Mouse (Mus musculus): ENCODE data around the gene Atp1a4. TPM values are rescaled to one million over a fixed set of nuclear protein-coding genes. Genes with fewer than 3 reads are reported as not detected.
"Not testable (repeated sequence)": the region's sequence is repeated elsewhere in the genome, so short reads cannot be mapped to it uniquely, and the experiment has no call there.

Gene Atp1a4
- total and polyA plus RNA-seq, 2 experiments from 2014 or later = not detected

DNA sequence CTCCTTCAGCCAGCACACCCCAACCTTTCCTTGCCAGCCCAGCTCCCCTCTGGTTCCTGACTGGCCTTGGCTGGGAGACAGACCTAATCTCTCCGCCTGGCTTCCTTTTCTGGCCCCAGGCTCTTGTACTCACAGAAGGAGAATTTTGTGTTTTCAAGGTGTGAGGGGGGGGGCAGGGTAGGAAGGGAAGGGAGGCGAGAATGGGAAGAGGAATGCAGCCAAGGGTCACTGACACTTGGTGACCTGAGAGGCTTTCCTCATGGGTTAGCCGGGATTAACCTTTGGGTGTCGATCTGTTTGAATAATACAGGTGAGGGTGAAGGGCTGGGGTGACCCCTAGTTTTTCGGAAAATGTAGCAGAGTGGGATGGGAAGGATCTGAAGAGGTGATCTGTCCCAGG lies 15.9 kb upstream of the Atp1a4 start:
- 75% methylated on average over 5 of the region's 5 CpGs for WGBS
- Histone ChIP-seq H3K27ac (ENCODE audit: low read depth, low read length) (no peak overlapping the region), H3K36me3 (ENCODE audit: insufficient read depth) (no peaks in the 10 kb centered on the region), H3K4me3 (ENCODE audit: low read depth, low read length) (no peak overlapping the region), H3K4me1 (ENCODE audit: insufficient read depth) (peaks cover 5% of the 10 kb centered on the region; the same call in 1 of the 2 replicates), H3K9me3 (ENCODE audit: low read length) (no peaks in the 10 kb centered on the region), H3K4me2 (ENCODE audit: low read depth) (no peak overlapping the region), H3K9ac (no peak overlapping the region), H3K27me3 (ENCODE audit: insufficient read depth, low read length) (no peaks in the 10 kb centered on the region)
- no peak for TF ChIP-seq CTCF (IDR thresholded peaks at IDR 0.05; ENCODE audit: low read depth)
- DNase-seq (no peak), ATAC-seq (no peak)

DNA sequence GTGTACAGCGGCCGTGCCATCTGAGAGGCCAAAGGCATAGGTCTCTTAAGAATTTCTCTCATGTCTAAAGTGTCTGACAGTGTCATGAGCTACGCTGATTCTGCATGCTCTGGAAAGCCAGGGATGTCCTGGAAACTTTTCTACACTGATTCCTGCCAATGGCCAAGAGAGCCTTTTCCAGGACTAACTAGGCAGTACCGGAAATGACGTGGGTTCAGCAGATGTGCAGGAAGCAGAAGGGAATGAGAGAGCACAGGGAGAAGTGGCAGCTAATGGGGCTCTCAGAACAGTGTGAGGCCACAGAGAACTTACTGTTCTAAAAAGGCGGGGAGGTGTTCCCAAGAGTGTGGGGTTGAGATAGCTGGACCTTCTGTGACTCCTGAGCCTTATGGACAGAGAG lies 15.2 kb upstream of the Atp1a4 start:
- TF ChIP-seq CTCF (IDR thresholded peaks at IDR 0.05; ENCODE audit: low read depth) = no peak
- 94% methylated on average over 6 of the region's 6 CpGs for WGBS
- Histone ChIP-seq H3K9me3 (ENCODE audit: low read length) (no peaks in the 10 kb centered on the region), H3K4me1 (ENCODE audit: insufficient read depth) (peaks cover 5% of the 10 kb centered on the region; the same call in 1 of the 2 replicates), H3K4me2 (ENCODE audit: low read depth) (no peak overlapping the region), H3K36me3 (ENCODE audit: insufficient read depth) (no peaks in the 10 kb centered on the region), H3K27ac (ENCODE audit: low read depth, low read length) (no peak overlapping the region), H3K27me3 (ENCODE audit: insufficient read depth, low read length) (no peaks in the 10 kb centered on the region), H3K9ac (no peak overlapping the region), H3K4me3 (ENCODE audit: low read depth, low read length) (no peak overlapping the region)
- no peak for DNase-seq
- ATAC-seq = no peak

DNA sequence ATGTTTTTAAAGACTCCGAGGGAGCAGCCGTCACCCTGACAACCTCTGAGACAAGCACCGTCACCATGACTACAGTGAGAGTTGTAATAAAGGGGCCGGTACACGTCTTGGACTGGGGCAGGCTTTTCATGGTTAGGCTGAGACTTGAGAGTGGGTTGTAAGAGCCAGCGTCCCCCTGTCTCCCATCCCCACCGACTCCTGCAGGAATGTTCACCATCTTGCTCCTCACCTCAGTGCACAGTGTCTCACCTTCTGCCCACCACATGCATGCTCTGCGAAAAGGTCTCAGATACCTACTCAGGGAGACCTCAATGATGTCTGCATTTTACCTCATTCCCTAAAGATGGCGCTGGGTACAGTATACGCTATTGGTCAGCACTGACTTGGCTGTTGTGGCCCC lies 13.6 kb upstream of the Atp1a4 start:
- DNase-seq (peak; percentile 52), ATAC-seq (peak; percentile 96)
- TF ChIP-seq CTCF (IDR thresholded peaks at IDR 0.05; ENCODE audit: low read depth) = no peak
- Histone ChIP-seq H3K9me3 (ENCODE audit: low read length) (no peaks in the 10 kb centered on the region), H3K4me1 (ENCODE audit: insufficient read depth) (peaks cover 5% of the 10 kb centered on the region; the same call in 1 of the 2 replicates), H3K4me2 (ENCODE audit: low read depth) (no peak overlapping the region), H3K4me3 (ENCODE audit: low read depth, low read length) (no peak overlapping the region), H3K27ac (ENCODE audit: low read depth, low read length) (no peak overlapping the region), H3K36me3 (ENCODE audit: insufficient read depth) (no peaks in the 10 kb centered on the region), H3K27me3 (ENCODE audit: insufficient read depth, low read length) (no peaks in the 10 kb centered on the region), H3K9ac (no peak overlapping the region)
- WGBS = 33% methylated on average over 10 of the region's 10 CpGs

DNA sequence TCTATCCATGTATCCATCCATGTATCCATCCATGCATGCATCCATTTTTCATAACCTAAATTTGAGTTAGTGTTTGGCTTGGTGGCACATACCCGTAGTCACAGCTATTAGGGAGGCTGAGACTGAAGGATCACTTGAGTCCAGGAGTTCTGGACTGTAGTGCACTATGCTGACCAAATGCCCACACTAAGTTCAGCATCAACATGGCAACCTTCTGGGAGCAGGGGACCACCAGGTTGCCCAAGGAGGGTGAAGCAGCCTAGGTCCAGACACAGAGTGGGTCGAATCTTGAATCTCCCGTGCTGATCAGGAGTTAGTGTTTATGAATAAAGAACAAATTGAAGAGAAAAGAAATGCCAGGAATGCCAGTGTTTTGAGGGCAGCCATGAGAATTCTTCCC lies 13.0 kb upstream of the Atp1a4 start:
- 0 out of 2 replicates have a peak overlapping the region, but pooled peaks have one; percentile 45 for H3K27ac ChIP-seq (ENCODE audit: low read depth, low read length)
- H3K27me3 ChIP-seq (ENCODE audit: insufficient read depth, low read length) = no peaks in the 10 kb centered on the region

DNA sequence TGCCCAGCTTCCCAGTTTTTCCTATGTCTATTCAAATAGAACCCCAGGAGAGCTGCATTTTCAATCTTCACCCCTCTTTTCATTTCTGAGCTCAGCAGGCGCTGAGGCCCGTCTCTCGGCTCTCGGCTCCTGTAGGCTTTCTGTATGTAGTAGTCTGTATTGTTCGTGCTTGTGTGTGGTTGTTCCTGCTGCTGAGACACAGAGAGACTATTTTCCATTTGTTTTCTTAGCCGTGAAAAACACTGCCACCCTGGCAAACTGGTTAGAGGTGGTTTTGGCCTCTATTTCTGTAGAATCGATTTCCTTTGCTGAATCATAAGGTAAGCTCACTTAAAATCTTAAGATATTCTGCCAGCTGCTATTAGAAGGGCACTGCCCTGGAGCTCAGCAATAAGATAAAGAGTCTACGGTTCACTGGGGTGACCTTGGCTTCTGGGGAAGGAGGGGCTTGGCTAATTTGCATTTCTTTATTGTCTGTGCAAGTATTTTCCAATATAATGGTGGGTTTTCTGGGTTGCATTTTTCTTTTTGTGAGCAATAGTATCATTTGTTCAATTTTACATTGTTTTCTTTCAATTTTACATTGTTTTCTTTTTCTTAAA lies 3.4 kb upstream of the Atp1a4 start, which contains the start of gene Igsf8:
Gene Igsf8 (plus strand): TSS at position 165 of the 602 bp plus-strand sequence.
- Histone ChIP-seq H3K4me3 (ENCODE audit: low read depth, low read length) (no peak within 1 kb of the TSS), H3K27me3 (ENCODE audit: insufficient read depth, low read length) (no peaks in the 10 kb centered on the region), H3K4me1 (ENCODE audit: insufficient read depth) (no peaks in the 10 kb centered on the region), H3K4me2 (ENCODE audit: low read depth) (no peak within 1 kb of the TSS), H3K9ac (no peak within 1 kb of the TSS), H3K27ac (ENCODE audit: low read depth, low read length) (no peak within 1 kb of the TSS), H3K36me3 (ENCODE audit: insufficient read depth) (no peaks in the 10 kb centered on the region), H3K9me3 (ENCODE audit: low read length) (no peaks in the 10 kb centered on the region)
- no peak for TF ChIP-seq CTCF (IDR thresholded peaks at IDR 0.05; ENCODE audit: low read depth)
- DNase-seq (no peak), ATAC-seq (no peak)
- WGBS = 12% methylated on average over 8 of the region's 8 CpGs

More for the DNA sequence above, 13.0 kb upstream of the Atp1a4 start:
- ATAC-seq = peak; percentile 38
- H3K4me2 ChIP-seq (ENCODE audit: low read depth) = no peak overlapping the region
- no peak for DNase-seq
- no peaks in the 10 kb centered on the region for H3K9me3 ChIP-seq (ENCODE audit: low read length)
- peaks cover 5% of the 10 kb centered on the region; the same call in 1 of the 2 replicates for H3K4me1 ChIP-seq (ENCODE audit: insufficient read depth)
- no peaks in the 10 kb centered on the region for H3K36me3 ChIP-seq (ENCODE audit: insufficient read depth)
- WGBS = 59% methylated on average over 3 of the region's 3 CpGs
- TF ChIP-seq CTCF (IDR thresholded peaks at IDR 0.05; ENCODE audit: low read depth) = no peak
- no peak overlapping the region for H3K9ac ChIP-seq
- H3K4me3 ChIP-seq (ENCODE audit: low read depth, low read length) = no peak overlapping the region

DNA sequence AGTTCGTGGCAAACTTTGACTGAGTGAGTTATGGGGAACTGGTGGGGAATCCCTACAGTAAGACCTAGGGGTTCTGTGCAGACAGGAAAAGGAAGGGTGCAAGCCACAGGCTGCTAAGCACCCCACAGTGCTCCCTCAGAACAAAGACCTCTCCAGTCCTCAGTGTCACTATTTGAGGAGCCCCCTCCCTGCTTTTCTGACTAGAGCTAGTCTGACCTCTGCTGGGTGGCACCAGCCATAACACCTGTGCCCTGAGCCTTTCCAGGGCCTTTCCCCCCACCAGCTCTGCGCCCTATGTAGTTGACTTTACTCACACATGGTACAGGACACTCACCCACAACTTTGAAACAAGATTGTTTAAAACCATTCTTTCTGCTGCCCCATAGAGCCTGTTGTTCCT lies 10.5 kb downstream of the Atp1a4 start:
- Histone ChIP-seq H3K4me1 (ENCODE audit: insufficient read depth) (no peaks in the 10 kb centered on the region), H3K36me3 (ENCODE audit: insufficient read depth) (no peaks in the 10 kb centered on the region), H3K9me3 (ENCODE audit: low read length) (no peaks in the 10 kb centered on the region), H3K4me2 (ENCODE audit: low read depth) (no peak overlapping the region), H3K27me3 (ENCODE audit: insufficient read depth, low read length) (no peaks in the 10 kb centered on the region), H3K27ac (ENCODE audit: low read depth, low read length) (no peak overlapping the region), H3K9ac (no peak overlapping the region), H3K4me3 (ENCODE audit: low read depth, low read length) (no peak overlapping the region)
- TF ChIP-seq CTCF (IDR thresholded peaks at IDR 0.05; ENCODE audit: low read depth) = peak; percentile 61
- DNase-seq = peak; percentile 26
- peak; percentile 76 for ATAC-seq
- 37% methylated on average over 2 of the region's 2 CpGs for WGBS

DNA sequence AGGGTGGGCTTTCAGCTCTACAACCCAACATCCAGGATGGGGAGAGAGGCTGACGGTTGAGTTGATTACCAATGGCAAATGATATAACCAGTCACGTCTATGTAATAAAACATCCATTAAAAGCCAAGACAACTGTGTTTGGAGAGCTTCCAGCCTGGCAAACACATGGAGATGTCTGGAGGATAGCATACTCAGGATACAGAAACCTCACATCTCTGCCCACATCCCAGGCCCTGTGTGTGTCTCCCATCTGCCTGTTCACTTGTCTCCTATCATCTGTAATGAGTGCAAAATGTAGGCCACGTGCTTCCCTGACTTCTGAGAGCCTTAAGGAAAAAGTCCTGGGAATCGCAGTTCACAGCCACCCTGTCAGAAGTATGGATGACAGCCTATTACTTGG lies 11.0 kb downstream of the Atp1a4 start:
- no peak for TF ChIP-seq CTCF (IDR thresholded peaks at IDR 0.05; ENCODE audit: low read depth)

DNA sequence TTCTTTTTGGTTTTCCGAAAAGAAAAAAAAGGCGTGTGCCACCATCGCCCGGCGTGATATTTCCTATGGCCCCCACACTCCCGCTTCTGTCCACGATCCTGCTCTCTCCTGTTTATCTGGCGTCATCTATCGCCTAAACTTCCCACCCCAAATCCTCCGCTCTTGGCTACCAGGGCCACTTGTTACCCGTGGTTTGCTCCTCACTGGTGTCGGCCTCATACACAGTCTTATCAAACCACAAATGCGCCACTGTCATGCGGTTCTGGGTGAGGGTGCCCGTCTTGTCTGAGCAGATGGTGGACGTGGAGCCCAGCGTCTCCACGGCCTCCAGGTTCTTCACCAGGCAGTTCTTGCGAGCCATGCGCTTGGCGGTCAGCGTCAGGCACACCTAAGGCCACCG lies 13.6 kb downstream of the Atp1a4 start:
- not testable (repeated sequence) for H3K4me1 ChIP-seq (ENCODE audit: insufficient read depth); H3K27ac ChIP-seq (ENCODE audit: low read depth, low read length); H3K9ac ChIP-seq; H3K27me3 ChIP-seq (ENCODE audit: insufficient read depth, low read length); H3K9me3 ChIP-seq (ENCODE audit: low read length); H3K4me3 ChIP-seq (ENCODE audit: low read depth, low read length); ATAC-seq; H3K36me3 ChIP-seq (ENCODE audit: insufficient read depth); DNase-seq; H3K4me2 ChIP-seq (ENCODE audit: low read depth)
- WGBS = 68% methylated on average over 23 of the region's 23 CpGs

More for the DNA sequence above, 11.0 kb downstream of the Atp1a4 start:
- no peaks in the 10 kb centered on the region for H3K27me3 ChIP-seq (ENCODE audit: insufficient read depth, low read length)
- WGBS = 48% methylated on average over 4 of the region's 4 CpGs
- no peak overlapping the region for H3K4me3 ChIP-seq (ENCODE audit: low read depth, low read length)
- no peaks in the 10 kb centered on the region for H3K4me1 ChIP-seq (ENCODE audit: insufficient read depth)
- H3K36me3 ChIP-seq (ENCODE audit: insufficient read depth) = no peaks in the 10 kb centered on the region
- no peak overlapping the region for H3K9ac ChIP-seq
- no peak overlapping the region for H3K27ac ChIP-seq (ENCODE audit: low read depth, low read length)
- no peaks in the 10 kb centered on the region for H3K9me3 ChIP-seq (ENCODE audit: low read length)
- DNase-seq (no peak), ATAC-seq (no peak)
- no peak overlapping the region for H3K4me2 ChIP-seq (ENCODE audit: low read depth)
